Mouse (Mus musculus): ENCODE measurements around the gene Cul4a. TPM values are rescaled to one million over a fixed set of nuclear protein-coding genes. Genes with fewer than 3 reads are reported as not detected.

Cul4a gene
- polyA plus RNA-seq, 1 experiment from 2014 or later = 89.4 TPM

GRCm38 (mm10) chr8:13162098-13162497 is 56.7 kb downstream of the Cul4a start:
- no peaks in the 10 kb centered on the region for H3K9me3 ChIP-seq
- ATAC-seq (ENCODE audit: insufficient number of reproducible peaks, insufficient read depth, low FRiP score, low TSS enrichment, low read depth) = no peak
- peaks cover 12% of the 10 kb centered on the region for H3K4me1 ChIP-seq
- H3K9ac ChIP-seq = no peak overlapping the region
- WGBS = 94% methylated on average over 6 of the region's 6 CpGs
- H3K36me3 ChIP-seq = peaks cover 17% of the 10 kb centered on the region
- H3K4me3 ChIP-seq = no peak overlapping the region
- no peaks in the 10 kb centered on the region for H3K27me3 ChIP-seq
- no peak overlapping the region for H3K27ac ChIP-seq
- no peak overlapping the region for H3K4me2 ChIP-seq

GRCm38 (mm10) chr8:13163563-13163962 is 58.1 kb downstream of the Cul4a start:
- no peak overlapping the region for H3K9ac ChIP-seq
- no peak overlapping the region for H3K27ac ChIP-seq
- no peaks in the 10 kb centered on the region for H3K9me3 ChIP-seq
- peaks cover 31% of the 10 kb centered on the region for H3K36me3 ChIP-seq
- H3K4me1 ChIP-seq = peaks cover 10% of the 10 kb centered on the region
- no peak overlapping the region for H3K4me3 ChIP-seq
- WGBS = 85% methylated on average over 1 of the region's 1 CpGs
- H3K27me3 ChIP-seq = no peaks in the 10 kb centered on the region
- no peak for ATAC-seq (ENCODE audit: insufficient number of reproducible peaks, insufficient read depth, low FRiP score, low TSS enrichment, low read depth)
- H3K4me2 ChIP-seq = no peak overlapping the region

GRCm38 (mm10) chr8:13164361-13164760 is 58.9 kb downstream of the Cul4a start:
- H3K36me3 ChIP-seq = peaks cover 39% of the 10 kb centered on the region
- no peak overlapping the region for H3K4me3 ChIP-seq
- peaks cover 8% of the 10 kb centered on the region for H3K4me1 ChIP-seq
- no peaks in the 10 kb centered on the region for H3K27me3 ChIP-seq
- ATAC-seq (ENCODE audit: insufficient number of reproducible peaks, insufficient read depth, low FRiP score, low TSS enrichment, low read depth) = no peak
- 88% methylated on average over 5 of the region's 5 CpGs for WGBS
- no peak overlapping the region for H3K27ac ChIP-seq
- H3K9me3 ChIP-seq = no peaks in the 10 kb centered on the region
- no peak overlapping the region for H3K4me2 ChIP-seq
- H3K9ac ChIP-seq = no peak overlapping the region

GRCm38 (mm10) chr8:13170510-13170909 is 65.1 kb downstream of the Cul4a start:
- Histone ChIP-seq H3K27ac (no peak overlapping the region), H3K4me3 (no peak overlapping the region), H3K9ac (no peak overlapping the region), H3K4me2 (no peak overlapping the region), H3K4me1 (no peaks in the 10 kb centered on the region), H3K27me3 (no peaks in the 10 kb centered on the region), H3K9me3 (no peaks in the 10 kb centered on the region), H3K36me3 (peaks cover 99% of the 10 kb centered on the region)
- no peak for ATAC-seq (ENCODE audit: insufficient number of reproducible peaks, insufficient read depth, low FRiP score, low TSS enrichment, low read depth)
- WGBS = 48% methylated on average over 1 of the region's 1 CpGs

GRCm38 (mm10) chr8:13174305-13174704 is 68.9 kb downstream of the Cul4a start:
- Histone ChIP-seq H3K36me3 (peaks cover 93% of the 10 kb centered on the region), H3K4me3 (no peak overlapping the region), H3K4me2 (no peak overlapping the region), H3K9me3 (no peaks in the 10 kb centered on the region), H3K4me1 (no peaks in the 10 kb centered on the region), H3K9ac (no peak overlapping the region), H3K27ac (no peak overlapping the region), H3K27me3 (no peaks in the 10 kb centered on the region)
- ATAC-seq (ENCODE audit: insufficient number of reproducible peaks, insufficient read depth, low FRiP score, low TSS enrichment, low read depth) = no peak
- 90% methylated on average over 4 of the region's 4 CpGs for WGBS

GRCm38 (mm10) chr8:13174811-13175210 is 69.4 kb downstream of the Cul4a start:
- Histone ChIP-seq H3K9me3 (no peaks in the 10 kb centered on the region), H3K27me3 (no peaks in the 10 kb centered on the region), H3K4me2 (no peak overlapping the region), H3K27ac (no peak overlapping the region), H3K4me3 (no peak overlapping the region), H3K9ac (no peak overlapping the region), H3K4me1 (no peaks in the 10 kb centered on the region), H3K36me3 (peaks cover 88% of the 10 kb centered on the region)
- 85% methylated on average over 4 of the region's 4 CpGs for WGBS
- ATAC-seq (ENCODE audit: insufficient number of reproducible peaks, insufficient read depth, low FRiP score, low TSS enrichment, low read depth) = no peak

- no peak overlapping the region for H3K9ac ChIP-seq
- peaks cover 80% of the 10 kb centered on the region for H3K36me3 ChIP-seq
- no peak overlapping the region for H3K4me3 ChIP-seq
- H3K27ac ChIP-seq = no peak overlapping the region
- WGBS = 85% methylated on average over 1 of the region's 1 CpGs
- no peaks in the 10 kb centered on the region for H3K4me1 ChIP-seq
- ATAC-seq (ENCODE audit: insufficient number of reproducible peaks, insufficient read depth, low FRiP score, low TSS enrichment, low read depth) = no peak
- H3K9me3 ChIP-seq = no peaks in the 10 kb centered on the region
- no peaks in the 10 kb centered on the region for H3K27me3 ChIP-seq
- no peak overlapping the region for H3K4me2 ChIP-seq
These were observed 70.2 kb downstream of the Cul4a start for GRCm38 (mm10) chr8:13175650-13176049.

GRCm38 (mm10) chr8:13177173-13177852 is 71.9 kb downstream of the Cul4a start:
- Histone ChIP-seq H3K9me3 (no peaks in the 10 kb centered on the region), H3K4me1 (no peaks in the 10 kb centered on the region), H3K9ac (no peak overlapping the region), H3K4me3 (no peak overlapping the region), H3K27ac (no peak overlapping the region), H3K36me3 (peaks cover 66% of the 10 kb centered on the region), H3K27me3 (no peaks in the 10 kb centered on the region), H3K4me2 (no peak overlapping the region)
- WGBS = 88% methylated on average over 7 of the region's 7 CpGs
- ATAC-seq (ENCODE audit: insufficient number of reproducible peaks, insufficient read depth, low FRiP score, low TSS enrichment, low read depth) = no peak

GRCm38 (mm10) chr8:13178137-13178536 is 72.7 kb downstream of the Cul4a start:
- no peak for ATAC-seq (ENCODE audit: insufficient number of reproducible peaks, insufficient read depth, low FRiP score, low TSS enrichment, low read depth)
- no peaks in the 10 kb centered on the region for H3K9me3 ChIP-seq
- H3K27me3 ChIP-seq = no peaks in the 10 kb centered on the region
- 92% methylated on average over 5 of the region's 5 CpGs for WGBS
- H3K27ac ChIP-seq = no peak overlapping the region
- no peak overlapping the region for H3K9ac ChIP-seq
- no peaks in the 10 kb centered on the region for H3K4me1 ChIP-seq
- peaks cover 61% of the 10 kb centered on the region for H3K36me3 ChIP-seq
- H3K4me3 ChIP-seq = no peak overlapping the region
- no peak overlapping the region for H3K4me2 ChIP-seq

GRCm38 (mm10) chr8:13179482-13179881 is 74.1 kb downstream of the Cul4a start:
- ATAC-seq (ENCODE audit: insufficient number of reproducible peaks, insufficient read depth, low FRiP score, low TSS enrichment, low read depth) = no peak
- H3K9ac ChIP-seq = 0 out of 2 replicates have a peak overlapping the region, but pooled peaks have one; percentile 49
- H3K4me2 ChIP-seq = no peak overlapping the region
- H3K27ac ChIP-seq = no peak overlapping the region; the same call in 1 of the 2 replicates
- no peaks in the 10 kb centered on the region for H3K27me3 ChIP-seq
- 64% methylated on average over 6 of the region's 6 CpGs for WGBS
- no peaks in the 10 kb centered on the region for H3K4me1 ChIP-seq
- no peaks in the 10 kb centered on the region for H3K9me3 ChIP-seq
- no peak overlapping the region for H3K4me3 ChIP-seq
- H3K36me3 ChIP-seq = peaks cover 51% of the 10 kb centered on the region

- Histone ChIP-seq H3K4me1 (no peaks in the 10 kb centered on the region), H3K27ac (no peak overlapping the region), H3K9me3 (no peaks in the 10 kb centered on the region), H3K4me3 (no peak overlapping the region), H3K9ac (0 out of 2 replicates have a peak overlapping the region, but pooled peaks have one; percentile 49), H3K4me2 (no peak overlapping the region), H3K36me3 (peaks cover 49% of the 10 kb centered on the region), H3K27me3 (no peaks in the 10 kb centered on the region)
- 68% methylated on average over 7 of the region's 7 CpGs for WGBS
- ATAC-seq (ENCODE audit: insufficient number of reproducible peaks, insufficient read depth, low FRiP score, low TSS enrichment, low read depth) = no peak
These were observed 74.5 kb downstream of the Cul4a start for GRCm38 (mm10) chr8:13179948-13180347.

GRCm38 (mm10) chr8:13180408-13180807 is 75.0 kb downstream of the Cul4a start:
- no peaks in the 10 kb centered on the region for H3K27me3 ChIP-seq
- H3K4me2 ChIP-seq = no peak overlapping the region
- H3K4me1 ChIP-seq = no peaks in the 10 kb centered on the region
- H3K27ac ChIP-seq = no peak overlapping the region
- no peak for ATAC-seq (ENCODE audit: insufficient number of reproducible peaks, insufficient read depth, low FRiP score, low TSS enrichment, low read depth)
- H3K9ac ChIP-seq = no peak overlapping the region
- 83% methylated on average over 9 of the region's 9 CpGs for WGBS
- H3K4me3 ChIP-seq = no peak overlapping the region
- peaks cover 44% of the 10 kb centered on the region for H3K36me3 ChIP-seq
- H3K9me3 ChIP-seq = no peaks in the 10 kb centered on the region
